Mouse (Mus musculus) ES-Bruce4 (cell line): ENCODE measurements at regions not wholly inside any gene's neighbourhood (a gene's known extent, or its start where the extent isn't known, plus 50 kb on each side); places are given as distances from the start of the nearest gene placed in this dataset.

Source experiments
- H3K27ac ChIP-seq: 2 replicates; pipeline ENCODE4 v1.5.1; 2012; ENCODE audit warnings: low read length, inconsistent platforms; ENCODE audit not compliant: insufficient read depth
- H3K27me3 ChIP-seq: 2 replicates; pipeline ENCODE4 v1.6.1; 2012; ENCODE audit warnings: mild to moderate bottlenecking, low read length, inconsistent platforms; ENCODE audit not compliant: control insufficient read depth, poor library complexity, insufficient read depth, severe bottlenecking
- H3K36me3 ChIP-seq: 2 replicates; pipeline ENCODE4 v1.6.1; 2012; ENCODE audit warnings: inconsistent platforms, mild to moderate bottlenecking, low read length, moderate library complexity; ENCODE audit not compliant: control insufficient read depth, poor library complexity, insufficient read depth, severe bottlenecking
- H3K4me1 ChIP-seq: one replicate; pipeline ENCODE4 v1.8.1; 2011; ENCODE audit warnings: low read length; ENCODE audit not compliant: control insufficient read depth, insufficient read depth
- H3K4me3 ChIP-seq: 2 replicates; pipeline ENCODE4 v1.5.1; 2011; ENCODE audit warnings: low read depth, mild to moderate bottlenecking, low read length
- H3K9ac ChIP-seq: 2 replicates; pipeline ENCODE4 v1.6.1; 2012; ENCODE audit warnings: low read depth, mild to moderate bottlenecking, inconsistent platforms; ENCODE audit not compliant: poor library complexity, severe bottlenecking
- H3K9me3 ChIP-seq: replicated peaks from 2 replicates; pipeline ENCODE4 v1.6.1; 2012; ENCODE audit warnings: mild to moderate bottlenecking, low read length, inconsistent platforms; ENCODE audit not compliant: control insufficient read depth, poor library complexity, insufficient read depth, severe bottlenecking
- CTCF ChIP-seq: IDR thresholded peaks from one replicate; pipeline ENCODE4 v1.8.1; 2011; ENCODE audit warnings: low read depth, low read length
- EP300 ChIP-seq: IDR thresholded peaks from 2 replicates; pipeline ENCODE4 v1.6.1; 2011; ENCODE audit warnings: low read depth, low read length; ENCODE audit not compliant: insufficient read depth
- POLR2A ChIP-seq: IDR thresholded peaks from one replicate; pipeline ENCODE4 v1.8.1; 2011; ENCODE audit warnings: low read length; ENCODE audit not compliant: insufficient read depth

GRCm38 (mm10) chr19:16075512-16076086 is 57.0 kb upstream of the Gnaq start:
- H3K27me3 ChIP-seq, result no peaks in the 10 kb centered on the region
- H3K4me3 ChIP-seq, result no peak overlapping the region
- H3K36me3 ChIP-seq, result no peaks in the 10 kb centered on the region
- TF ChIP-seq EP300 (no peak), CTCF (no peak), POLR2A (no peak)
- H3K4me1 ChIP-seq, result no peaks in the 10 kb centered on the region
- no peak overlapping the region for H3K27ac ChIP-seq
- H3K9ac ChIP-seq, result no peak overlapping the region
- H3K9me3 ChIP-seq, result peaks cover 12% of the 10 kb centered on the region

GRCm38 (mm10) chr19:16075026-16075425 is 57.6 kb upstream of the Gnaq start:
- TF ChIP-seq POLR2A, result no peak
- TF ChIP-seq EP300, result no peak
- TF ChIP-seq CTCF, result no peak
- Histone ChIP-seq H3K27ac (no peak overlapping the region), H3K4me3 (no peak overlapping the region), H3K9me3 (peaks cover 8% of the 10 kb centered on the region), H3K36me3 (no peaks in the 10 kb centered on the region), H3K27me3 (no peaks in the 10 kb centered on the region), H3K9ac (no peak overlapping the region), H3K4me1 (no peaks in the 10 kb centered on the region)

- Histone ChIP-seq H3K27ac (no peak overlapping the region), H3K27me3 (no peaks in the 10 kb centered on the region), H3K9me3 (no peaks in the 10 kb centered on the region), H3K9ac (no peak overlapping the region), H3K4me1 (no peaks in the 10 kb centered on the region), H3K4me3 (no peak overlapping the region), H3K36me3 (no peaks in the 10 kb centered on the region)
- TF ChIP-seq CTCF (no peak), EP300 (no peak), POLR2A (no peak)
Measured at GRCm38 (mm10) chr19:16067314-16067713, 65.3 kb upstream of the Gnaq start.

DNA sequence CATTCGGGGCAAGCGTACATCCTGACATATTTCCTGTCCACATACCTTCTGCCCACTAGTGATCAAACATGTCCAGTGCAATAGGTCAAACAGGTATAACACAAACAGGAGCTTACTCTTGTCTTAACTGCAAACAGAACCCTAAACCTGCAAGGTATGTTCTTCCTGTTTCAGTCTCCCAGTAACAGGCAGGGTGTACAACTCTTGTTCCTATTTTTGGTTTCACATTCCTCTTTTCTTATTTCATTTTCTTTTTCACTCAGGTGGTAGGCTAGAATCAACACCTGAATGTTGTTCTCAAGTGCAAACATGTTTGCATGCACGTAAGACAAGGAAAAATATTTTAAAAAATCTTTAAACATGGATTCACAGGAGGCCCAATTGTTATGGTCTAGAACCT is 67.7 kb upstream of the Gnaq start:
- Histone ChIP-seq H3K27ac (no peak overlapping the region), H3K9ac (no peak overlapping the region), H3K9me3 (no peaks in the 10 kb centered on the region), H3K4me3 (no peak overlapping the region), H3K27me3 (no peaks in the 10 kb centered on the region), H3K4me1 (no peaks in the 10 kb centered on the region), H3K36me3 (no peaks in the 10 kb centered on the region)
- TF ChIP-seq EP300 (no peak), POLR2A (no peak), CTCF (no peak)

- Histone ChIP-seq H3K27ac (no peak overlapping the region), H3K4me3 (no peak overlapping the region), H3K36me3 (no peaks in the 10 kb centered on the region), H3K4me1 (no peaks in the 10 kb centered on the region), H3K9me3 (no peaks in the 10 kb centered on the region), H3K9ac (no peak overlapping the region), H3K27me3 (no peaks in the 10 kb centered on the region)
- TF ChIP-seq POLR2A, result no peak
- peak; percentile 31 for TF ChIP-seq CTCF
- TF ChIP-seq EP300, result no peak
Measured at GRCm38 (mm10) chr19:16063916-16064580, 68.6 kb upstream of the Gnaq start.

DNA sequence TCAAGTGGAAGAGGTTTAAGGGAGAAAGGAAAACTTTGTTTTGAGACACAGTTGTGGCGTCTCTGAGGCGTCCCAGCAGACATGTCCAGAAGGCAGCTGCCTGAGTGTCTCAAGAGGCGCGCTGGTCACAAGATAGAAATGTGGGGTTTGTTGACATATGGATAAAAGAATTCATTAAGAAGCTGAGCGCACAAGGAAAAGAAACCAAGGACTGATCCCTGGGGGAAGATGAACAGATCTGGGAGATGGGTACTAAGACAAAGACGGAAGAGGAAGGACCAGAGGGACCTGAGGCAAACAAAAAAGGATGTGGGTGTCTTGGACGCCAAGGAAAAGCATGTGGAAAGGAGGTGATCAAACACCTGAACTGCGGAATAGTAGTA is 69.1 kb upstream of the Gnaq start:
- TF ChIP-seq POLR2A (no peak), EP300 (no peak), CTCF (no peak)
- Histone ChIP-seq H3K4me3 (no peak overlapping the region), H3K27me3 (no peaks in the 10 kb centered on the region), H3K9me3 (no peaks in the 10 kb centered on the region), H3K9ac (no peak overlapping the region), H3K4me1 (no peaks in the 10 kb centered on the region), H3K36me3 (no peaks in the 10 kb centered on the region), H3K27ac (no peak overlapping the region)
